Comparison of ENCODE assay signal across 10 mouse cellular contexts in the genomic region with DNA sequence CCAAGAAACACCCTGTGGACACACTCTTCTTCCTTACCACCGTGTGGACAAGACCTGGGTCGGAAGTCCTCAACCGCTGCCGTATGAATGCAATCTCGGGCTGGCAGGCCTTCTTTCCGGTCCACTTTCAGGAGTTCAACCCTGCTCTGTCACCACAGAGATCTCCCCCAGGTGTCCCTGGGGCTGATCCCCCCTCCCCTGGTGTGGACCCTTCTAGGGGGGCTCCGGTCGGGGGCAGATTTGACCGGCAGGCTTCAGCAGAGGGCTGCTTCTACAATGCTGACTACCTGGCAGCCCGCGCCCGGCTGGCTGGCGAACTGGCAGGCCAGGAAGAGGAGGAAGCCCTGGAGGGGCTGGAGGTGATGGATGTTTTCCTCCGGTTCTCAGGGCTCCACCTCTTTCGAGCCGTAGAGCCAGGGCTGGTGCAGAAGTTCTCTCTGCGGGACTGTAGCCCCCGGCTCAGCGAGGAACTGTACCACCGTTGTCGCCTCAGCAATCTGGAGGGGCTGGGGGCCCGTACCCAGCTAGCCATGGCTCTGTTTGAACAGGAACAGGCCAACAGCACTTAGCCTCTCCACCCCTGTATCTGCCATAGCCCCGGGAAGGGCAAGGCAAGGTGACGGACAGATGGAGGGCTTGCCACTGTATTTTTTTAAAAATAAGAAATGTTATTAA. TPM values are rescaled to one million over a fixed set of nuclear protein-coding genes. Genes with fewer than 3 reads are reported as not detected.
A peak's percentile ranks its signal among the peaks of the same experiment; 100 is the strongest.
DNase-seq lines count a peak whose midpoint lies in the region; ATAC-seq and TF ChIP-seq lines count a peak whose summit lies in the region.
"Had no signal": no experiment of that assay in that cellular context is flagged by ENCODE, and none has a peak within 500 bp of the region (broad histone marks: within the 10 kb centered on the region; RNA-seq: fewer than 3 reads in every experiment).

No protein-coding gene starts in this region.

- no peak for TF ChIP-seq POLR2A in small intestine, adult 2 months (IDR thresholded peaks at IDR 0.05; ENCODE audit: low read depth, low read length)

- no peak for TF ChIP-seq CTCF in small intestine, adult 2 months (IDR thresholded peaks at IDR 0.05; ENCODE audit: extremely low read depth, insufficient read length, insufficient replicate concordance, low read depth, low read length)

- no peaks in the 10 kb centered on the region for H3K27me3 ChIP-seq in forebrain, embryonic 11.5 days (ENCODE audit: control insufficient read depth, insufficient read depth, low read length)
- H3K27me3 ChIP-seq in forebrain, embryonic 16.5 days (replicated peaks; ENCODE audit: control insufficient read depth, insufficient read depth, low read length), result no peaks in the 10 kb centered on the region
- peaks cover 42% of the 10 kb centered on the region for H3K27me3 ChIP-seq in midbrain, embryonic 10.5 days (ENCODE audit: low read depth, poor library complexity, severe bottlenecking)
- H3K27me3 ChIP-seq in midbrain, embryonic 11.5 days (ENCODE audit: control insufficient read depth, insufficient read depth, low read length), result no peaks in the 10 kb centered on the region
- no peaks in the 10 kb centered on the region for H3K27me3 ChIP-seq in kidney, embryonic 15.5 days
- H3K27me3 ChIP-seq in small intestine, adult 2 months (ENCODE audit: control insufficient read depth, insufficient read depth, low read length), result no peaks in the 10 kb centered on the region
- H3K27me3 ChIP-seq: limb, embryonic 15.5 days had no signal

- no peaks in the 10 kb centered on the region for H3K9me3 ChIP-seq in forebrain, embryonic 11.5 days (ENCODE audit: control insufficient read depth, low read length)
- no peaks in the 10 kb centered on the region for H3K9me3 ChIP-seq in forebrain, embryonic 16.5 days (ENCODE audit: control insufficient read depth, low read length)
- no peaks in the 10 kb centered on the region for H3K9me3 ChIP-seq in midbrain, embryonic 10.5 days (replicated peaks)
- H3K9me3 ChIP-seq in midbrain, embryonic 11.5 days (ENCODE audit: control insufficient read depth, low read length), result no peaks in the 10 kb centered on the region
- no peaks in the 10 kb centered on the region for H3K9me3 ChIP-seq in kidney, embryonic 15.5 days (replicated peaks)
- H3K9me3 ChIP-seq: limb, embryonic 15.5 days had no signal

- no peak overlapping the region for H3K9ac ChIP-seq in forebrain, embryonic 11.5 days (ENCODE audit: low read length)
- H3K9ac ChIP-seq in forebrain, embryonic 16.5 days (replicated peaks; ENCODE audit: low read depth, low read length), result no peak overlapping the region
- H3K9ac ChIP-seq in midbrain, embryonic 11.5 days (ENCODE audit: low read length), result no peak overlapping the region; the same call in 1 of the 2 replicates
- H3K9ac ChIP-seq in kidney, embryonic 15.5 days, result no peak overlapping the region
- H3K9ac ChIP-seq: limb, embryonic 15.5 days had no signal

- peak; percentile 58 for DNase-seq in forebrain, embryonic 11.5 days (ENCODE audit: low spot score)
- DNase-seq in midbrain, embryonic 10.5 days (ENCODE audit: low spot score), result no peak
- no peak for DNase-seq in midbrain, embryonic 11.5 days (ENCODE audit: low spot score, missing footprints)
- DNase-seq in thymus, postnatal 10 days (ENCODE audit: low spot score in 2 of 2), result no peak
- no peak for DNase-seq in layer of hippocampus, postnatal 36 days

- ATAC-seq in forebrain, embryonic 11.5 days (replicated peaks; ENCODE audit: low FRiP score), result no peak
- no peak for ATAC-seq in forebrain, embryonic 16.5 days
- no peak for ATAC-seq in midbrain, embryonic 11.5 days (ENCODE audit: low FRiP score)
- no peak for ATAC-seq in kidney, embryonic 15.5 days (replicated peaks; ENCODE audit: low FRiP score)
- ATAC-seq: CD4-positive, CD25-positive, alpha-beta regulatory T cell, adult 4 months had no signal

- H3K36me3 ChIP-seq in forebrain, embryonic 11.5 days (ENCODE audit: control insufficient read depth, insufficient read depth, low read length), result peaks cover 17% of the 10 kb centered on the region; the same call in 1 of the 2 replicates
- peaks cover 25% of the 10 kb centered on the region for H3K36me3 ChIP-seq in forebrain, embryonic 16.5 days (ENCODE audit: control insufficient read depth, insufficient read depth)
- peaks cover 70% of the 10 kb centered on the region for H3K36me3 ChIP-seq in midbrain, embryonic 10.5 days
- peaks cover 20% of the 10 kb centered on the region for H3K36me3 ChIP-seq in midbrain, embryonic 11.5 days (ENCODE audit: control insufficient read depth, insufficient read depth, low read length)
- H3K36me3 ChIP-seq in kidney, embryonic 15.5 days, result peaks cover 76% of the 10 kb centered on the region
- H3K36me3 ChIP-seq in small intestine, adult 2 months (ENCODE audit: control insufficient read depth, insufficient read depth, low read length), result peaks cover 11% of the 10 kb centered on the region; the same call in 1 of the 2 replicates

- 66% methylated on average over 24 of the region's 24 CpGs for WGBS in forebrain, embryonic 11.5 days
- 70% methylated on average over 24 of the region's 24 CpGs for WGBS in forebrain, embryonic 16.5 days
- 58% methylated on average over 24 of the region's 24 CpGs for WGBS in midbrain, embryonic 10.5 days
- WGBS in midbrain, embryonic 11.5 days, result 63% methylated on average over 24 of the region's 24 CpGs
- WGBS in kidney, embryonic 15.5 days, result 56% methylated on average over 24 of the region's 24 CpGs
- WGBS in small intestine, adult 2 months, result 70% methylated on average over 24 of the region's 24 CpGs

- H3K4me3 ChIP-seq in forebrain, embryonic 11.5 days (ENCODE audit: low read depth, low read length), result no peak overlapping the region
- no peak overlapping the region for H3K4me3 ChIP-seq in forebrain, embryonic 16.5 days (replicated peaks; ENCODE audit: low read length)
- H3K4me3 ChIP-seq in midbrain, embryonic 10.5 days, result peak overlapping the region; percentile 33
- H3K4me3 ChIP-seq in midbrain, embryonic 11.5 days (ENCODE audit: low read depth, low read length), result no peak overlapping the region
- H3K4me3 ChIP-seq in kidney, embryonic 15.5 days (replicated peaks), result peak overlapping the region; percentile 17
- peak overlapping the region; percentile 48 for H3K4me3 ChIP-seq in small intestine, adult 2 months (ENCODE audit: low read depth, low read length)
- H3K4me3 ChIP-seq: limb, embryonic 15.5 days had no signal

- no peak overlapping the region for H3K4me2 ChIP-seq in forebrain, embryonic 11.5 days (ENCODE audit: low read depth, low read length, severe bottlenecking)
- no peak overlapping the region for H3K4me2 ChIP-seq in forebrain, embryonic 16.5 days (ENCODE audit: low read length)
- no peak overlapping the region for H3K4me2 ChIP-seq in midbrain, embryonic 11.5 days
- peak overlapping the region; percentile 44 for H3K4me2 ChIP-seq in kidney, embryonic 15.5 days
- H3K4me2 ChIP-seq: limb, embryonic 15.5 days had no signal

- H3K27ac ChIP-seq in forebrain, embryonic 11.5 days (ENCODE audit: low read depth, low read length), result no peak overlapping the region
- no peak overlapping the region for H3K27ac ChIP-seq in forebrain, embryonic 16.5 days (ENCODE audit: low read length)
- H3K27ac ChIP-seq in midbrain, embryonic 10.5 days (replicated peaks), result peak overlapping the region; percentile 14; the same call in 1 of the 2 replicates
- no peak overlapping the region for H3K27ac ChIP-seq in midbrain, embryonic 11.5 days (ENCODE audit: low read depth, low read length)
- peak overlapping the region; percentile 75; the same call in 1 of the 2 replicates for H3K27ac ChIP-seq in kidney, embryonic 15.5 days
- H3K27ac ChIP-seq in small intestine, adult 2 months (ENCODE audit: insufficient read depth, low read depth, low read length), result no peak overlapping the region
- H3K27ac ChIP-seq: limb, embryonic 15.5 days had no signal

- H3K4me1 ChIP-seq in forebrain, embryonic 11.5 days (replicated peaks; ENCODE audit: control insufficient read depth, insufficient read depth, low read length), result peaks cover 23% of the 10 kb centered on the region
- peaks cover 41% of the 10 kb centered on the region for H3K4me1 ChIP-seq in forebrain, embryonic 16.5 days (replicated peaks; ENCODE audit: control insufficient read depth, insufficient read depth, low read length)
- peaks cover 76% of the 10 kb centered on the region for H3K4me1 ChIP-seq in midbrain, embryonic 10.5 days
- H3K4me1 ChIP-seq in midbrain, embryonic 11.5 days (ENCODE audit: control insufficient read depth, insufficient read depth, low read length), result peaks cover 37% of the 10 kb centered on the region
- peaks cover 47% of the 10 kb centered on the region for H3K4me1 ChIP-seq in kidney, embryonic 15.5 days
- H3K4me1 ChIP-seq in small intestine, adult 2 months (ENCODE audit: control insufficient read depth, insufficient read depth, insufficient read length, low read length), result peaks cover 14% of the 10 kb centered on the region

RNA-seq across cellular contexts. Expression of gene Chpf2, which starts 5.4 kb away (rescaled TPM):
- polyA plus RNA-seq in forebrain, embryonic 11.5 days (2014; fragmentation: Nextera tagmentation; extraction: Ambion mirVana), result 11.4 and 11.5 TPM in 2 replicates
- 20.5 and 20.8 TPM in 2 replicates for polyA plus RNA-seq in forebrain, embryonic 16.5 days (2015; fragmentation: Nextera tagmentation; extraction: Ambion mirVana)
- 14.8 and 19.7 TPM in 2 replicates for polyA plus RNA-seq in midbrain, embryonic 10.5 days (2016; fragmentation: Nextera tagmentation; extraction: Ambion mirVana)
- polyA plus RNA-seq in midbrain, embryonic 11.5 days (2014; fragmentation: Nextera tagmentation; extraction: Ambion mirVana), result 7.2 and 9.6 TPM in 2 replicates
- 23.2 and 24.7 TPM in 2 replicates for polyA plus RNA-seq in kidney, embryonic 15.5 days (2015; fragmentation: Nextera tagmentation; extraction: Ambion mirVana)
- 19.9 and 25.7 TPM in 2 replicates for polyA plus RNA-seq in small intestine, adult 2 months (2012; rRNA removed)
- 10 to 100 TPM; 58.0 to 61.2 TPM for total RNA-seq in layer of hippocampus, postnatal 36 days (2021)

RNA-seq across cellular contexts. Expression of gene Abcf2, which starts 14.7 kb away (rescaled TPM):
- 153 and 165 TPM in 2 replicates for polyA plus RNA-seq in forebrain, embryonic 11.5 days (2014; fragmentation: Nextera tagmentation; extraction: Ambion mirVana)
- polyA plus RNA-seq in forebrain, embryonic 16.5 days (2015; fragmentation: Nextera tagmentation; extraction: Ambion mirVana), result 107 and 109 TPM in 2 replicates
- 160 and 170 TPM in 2 replicates for polyA plus RNA-seq in midbrain, embryonic 10.5 days (2016; fragmentation: Nextera tagmentation; extraction: Ambion mirVana)
- 143 and 147 TPM in 2 replicates for polyA plus RNA-seq in midbrain, embryonic 11.5 days (2014; fragmentation: Nextera tagmentation; extraction: Ambion mirVana)
- 118 TPM in 2 replicates for polyA plus RNA-seq in kidney, embryonic 15.5 days (2015; fragmentation: Nextera tagmentation; extraction: Ambion mirVana)
- 20.4 and 32.3 TPM in 2 replicates for polyA plus RNA-seq in small intestine, adult 2 months (2012; rRNA removed)
- 10 to 100 TPM; 74.5 to 77.3 TPM for total RNA-seq in layer of hippocampus, postnatal 36 days (2021)

RNA-seq across cellular contexts. Expression of gene Smarcd3, which starts 32.3 kb away (rescaled TPM):
- polyA plus RNA-seq in forebrain, embryonic 11.5 days (2014; fragmentation: Nextera tagmentation; extraction: Ambion mirVana), result 76.0 and 93.8 TPM in 2 replicates
- polyA plus RNA-seq in forebrain, embryonic 16.5 days (2015; fragmentation: Nextera tagmentation; extraction: Ambion mirVana), result 156 and 181 TPM in 2 replicates
- 32.4 and 44.8 TPM in 2 replicates for polyA plus RNA-seq in midbrain, embryonic 10.5 days (2016; fragmentation: Nextera tagmentation; extraction: Ambion mirVana)
- polyA plus RNA-seq in midbrain, embryonic 11.5 days (2014; fragmentation: Nextera tagmentation; extraction: Ambion mirVana), result 56.8 and 60.2 TPM in 2 replicates
- 26.5 and 33.4 TPM in 2 replicates for polyA plus RNA-seq in kidney, embryonic 15.5 days (2015; fragmentation: Nextera tagmentation; extraction: Ambion mirVana)
- polyA plus RNA-seq in small intestine, adult 2 months (2012; rRNA removed), result 8.5 and 9.0 TPM in 2 replicates
- 10 to 100 TPM; 88.0 to 89.8 TPM for total RNA-seq in layer of hippocampus, postnatal 36 days (2021)

RNA-seq across cellular contexts. Expression of gene 4931409K22Rik, which starts 35.3 kb away (rescaled TPM):
- polyA plus RNA-seq in forebrain, embryonic 11.5 days (2014; fragmentation: Nextera tagmentation; extraction: Ambion mirVana), result 0.20 TPM in 1 of 2 replicates, not detected in the other
- 0.26 and 0.35 TPM in 2 replicates for polyA plus RNA-seq in forebrain, embryonic 16.5 days (2015; fragmentation: Nextera tagmentation; extraction: Ambion mirVana)
- 0.05 TPM in 1 of 2 replicates, not detected in the other for polyA plus RNA-seq in midbrain, embryonic 10.5 days (2016; fragmentation: Nextera tagmentation; extraction: Ambion mirVana)
- not detected in 2 replicates for polyA plus RNA-seq in midbrain, embryonic 11.5 days (2014; fragmentation: Nextera tagmentation; extraction: Ambion mirVana)
- 0.23 TPM in 2 replicates for polyA plus RNA-seq in kidney, embryonic 15.5 days (2015; fragmentation: Nextera tagmentation; extraction: Ambion mirVana)
- polyA plus RNA-seq in small intestine, adult 2 months (2012; rRNA removed), result not detected in 2 replicates
- total RNA-seq in layer of hippocampus, postnatal 36 days (2021), result not detected
- polyA plus RNA-seq: CD4-positive, CD25-positive, alpha-beta regulatory T cell, adult 4 months had no signal

RNA-seq across cellular contexts. Expression of gene Asb10, which starts 51.2 kb away (rescaled TPM):
- polyA plus RNA-seq in forebrain, embryonic 11.5 days (2014; fragmentation: Nextera tagmentation; extraction: Ambion mirVana), result 0.11 TPM in 1 of 2 replicates, not detected in the other
- 0.09 and 0.11 TPM in 2 replicates for polyA plus RNA-seq in forebrain, embryonic 16.5 days (2015; fragmentation: Nextera tagmentation; extraction: Ambion mirVana)
- 0.06 and 0.15 TPM in 2 replicates for polyA plus RNA-seq in midbrain, embryonic 10.5 days (2016; fragmentation: Nextera tagmentation; extraction: Ambion mirVana)
- 0.25 TPM in 2 replicates for polyA plus RNA-seq in midbrain, embryonic 11.5 days (2014; fragmentation: Nextera tagmentation; extraction: Ambion mirVana)
- 0.61 and 0.67 TPM in 2 replicates for polyA plus RNA-seq in kidney, embryonic 15.5 days (2015; fragmentation: Nextera tagmentation; extraction: Ambion mirVana)
- 0.42 and 0.47 TPM in 2 replicates for polyA plus RNA-seq in small intestine, adult 2 months (2012; rRNA removed)
- total RNA-seq in layer of hippocampus, postnatal 36 days (2021), result under 1 TPM in 1 of 2 experiments, not detected in 1; 0.25 TPM
- polyA plus RNA-seq: CD4-positive, CD25-positive, alpha-beta regulatory T cell, adult 4 months had no signal

Comparison
In these comparisons a context has a peak if more than half of its experiments do, and no peak if none do; other contexts are left out.
1. H3K27ac ChIP-seq: peak in midbrain, embryonic 10.5 days (single experiment) and kidney, embryonic 15.5 days (single experiment); none in forebrain, embryonic 11.5 days (single experiment), forebrain, embryonic 16.5 days (single experiment), midbrain, embryonic 11.5 days (single experiment) and small intestine, adult 2 months (single experiment).
2. H3K4me3 ChIP-seq: peak in midbrain, embryonic 10.5 days (single experiment), kidney, embryonic 15.5 days (single experiment) and small intestine, adult 2 months (single experiment); none in forebrain, embryonic 11.5 days (single experiment), forebrain, embryonic 16.5 days (single experiment) and midbrain, embryonic 11.5 days (single experiment).